Mouse (Mus musculus) spleen, embryonic (tissue): ENCODE measurements around the gene Trim80.
"Not testable (repeated sequence)": the region's sequence is repeated elsewhere in the genome, so short reads cannot be mapped to it uniquely, and the experiment has no call there.

Experiments used
- CTCF ChIA-PET: fragments of 350-600 bp; sonication (Branson Sonifier 250); formaldehyde crosslinking; loops from one replicate; lab custom pipeline; 2022; lab: Charles Lee

Trim80 gene

GRCm38 (mm10) chr11:115490441-115491355 is 50.4 kb downstream of the Trim80 start:
- CTCF ChIA-PET, result interaction anchor here (0.6 to 1.5 kb wide), 2 partner anchors 11 to 513 kb away, joined by 3 to 7 read pairs; no protein-coding TSS in a partner anchor

DNA sequence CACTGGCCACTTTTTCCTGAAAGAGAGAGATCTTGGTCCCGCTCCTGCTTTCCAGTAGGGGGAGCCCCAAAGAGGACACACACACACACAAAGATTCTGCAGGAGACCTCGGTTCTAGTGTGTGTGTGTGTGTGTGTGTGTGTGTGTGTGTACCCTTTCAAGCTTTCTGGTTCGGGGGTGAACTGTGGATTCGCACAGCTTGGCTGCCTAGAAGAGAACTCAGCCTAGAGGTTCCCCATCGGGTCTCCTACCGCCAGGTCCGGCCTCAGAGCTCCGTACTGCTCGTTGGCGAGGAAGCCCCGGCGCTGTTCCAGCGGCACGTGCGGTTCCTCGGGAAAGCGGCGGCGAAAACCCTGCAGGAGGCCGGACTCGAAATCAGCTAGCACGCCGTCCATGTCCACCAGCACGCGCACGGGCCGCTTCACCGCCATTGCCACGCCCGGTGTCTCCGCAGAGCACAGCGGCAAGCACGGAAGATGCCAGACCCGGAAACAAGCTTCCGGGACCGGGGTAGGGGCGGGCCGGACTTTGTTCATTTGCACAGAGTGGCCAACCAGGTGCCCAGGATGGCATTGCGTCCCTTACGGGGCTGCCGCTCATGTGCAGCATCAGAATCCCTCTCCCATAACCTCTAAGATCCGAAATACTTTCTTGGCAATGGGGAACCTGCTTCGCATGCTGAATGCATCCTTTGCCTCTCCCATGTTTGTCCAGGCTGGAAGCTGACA is 51.2 kb downstream of the Trim80 start, which contains the start of gene Nt5c:
TSS of gene Nt5c (minus strand) at position 507 of the 728 bp plus-strand sequence.
- CTCF ChIA-PET, result interaction anchor here (0.6 to 1.5 kb wide), 4 partner anchors 10 to 513 kb away, joined by 3 to 7 read pairs (median 4); no protein-coding TSS in a partner anchor

- CTCF ChIA-PET, result interaction anchor here (1.3 kb wide), 1 partner anchor 20 kb away, joined by 4 read pairs; no protein-coding TSS in a partner anchor
These were observed 52.0 kb downstream of the Trim80 start for GRCm38 (mm10) chr11:115492387-115492786.

DNA sequence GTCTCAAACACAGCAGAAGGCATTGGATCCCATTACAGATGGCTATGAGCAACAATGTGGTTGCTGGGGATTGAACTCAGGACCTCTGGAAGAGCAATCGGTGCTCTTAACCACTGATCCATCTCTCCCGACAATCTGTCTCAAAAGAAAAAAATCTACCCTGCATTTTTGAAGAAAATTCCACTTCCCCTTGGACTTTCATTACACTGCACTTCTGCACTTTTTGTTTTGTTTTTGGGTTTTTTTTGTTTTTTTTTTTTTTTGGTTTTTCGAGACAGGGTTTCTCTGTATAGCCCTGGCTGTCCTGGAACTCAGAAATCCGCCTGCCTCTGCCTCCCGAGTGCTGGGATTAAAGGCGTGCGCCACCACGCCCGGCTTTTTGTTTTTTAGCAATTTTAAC is 56.2 kb downstream of the Trim80 start:
- CTCF ChIA-PET, result not testable (repeated sequence)
